Mouse (Mus musculus): Measurements from ENCODE around the gene Itpr2. TPM values are rescaled to one million over a fixed set of nuclear protein-coding genes. Genes with fewer than 3 reads are reported as not detected.

Gene Itpr2
- total and polyA plus RNA-seq, 2 experiments from 2014 or later = 8.0 to 8.4 TPM

- Histone ChIP-seq H3K27ac (ENCODE audit: low read depth, low read length) (no peak overlapping the region), H3K4me3 (ENCODE audit: low read depth, low read length) (no peak overlapping the region), H3K4me1 (ENCODE audit: insufficient read depth) (0 out of 2 replicates have a peak, but pooled peaks cover 6% of the 10 kb centered on the region), H3K36me3 (ENCODE audit: insufficient read depth) (no peaks in the 10 kb centered on the region), H3K9ac (no peak overlapping the region), H3K4me2 (ENCODE audit: low read depth) (no peak overlapping the region), H3K9me3 (ENCODE audit: low read length) (no peaks in the 10 kb centered on the region), H3K27me3 (ENCODE audit: insufficient read depth, low read length) (peaks cover 7% of the 10 kb centered on the region; the same call in 1 of the 2 replicates)
- no peak for ATAC-seq
- 84% methylated on average over 3 of the region's 3 CpGs for WGBS
- no peak for TF ChIP-seq CTCF (IDR thresholded peaks at IDR 0.05; ENCODE audit: low read depth)
- no peak for DNase-seq
Measured at GRCm38 (mm10) chr6:146498416-146498815, 3.6 kb downstream of the Itpr2 start.

GRCm38 (mm10) chr6:146497866-146498265, 4.2 kb downstream of the Itpr2 start:
- Histone ChIP-seq H3K36me3 (ENCODE audit: insufficient read depth) (no peaks in the 10 kb centered on the region), H3K9ac (no peak overlapping the region), H3K4me1 (ENCODE audit: insufficient read depth) (0 out of 2 replicates have a peak, but pooled peaks cover 6% of the 10 kb centered on the region), H3K4me3 (ENCODE audit: low read depth, low read length) (no peak overlapping the region), H3K27me3 (ENCODE audit: insufficient read depth, low read length) (0 out of 2 replicates have a peak, but pooled peaks cover 1% of the 10 kb centered on the region), H3K9me3 (ENCODE audit: low read length) (no peaks in the 10 kb centered on the region), H3K4me2 (ENCODE audit: low read depth) (no peak overlapping the region), H3K27ac (ENCODE audit: low read depth, low read length) (no peak overlapping the region)
- 68% methylated on average over 4 of the region's 4 CpGs for WGBS
- TF ChIP-seq CTCF (IDR thresholded peaks at IDR 0.05; ENCODE audit: low read depth) = no peak
- no peak for DNase-seq
- ATAC-seq = no peak

- Histone ChIP-seq H3K4me2 (ENCODE audit: low read depth) (no peak overlapping the region), H3K36me3 (ENCODE audit: insufficient read depth) (no peaks in the 10 kb centered on the region), H3K27me3 (ENCODE audit: insufficient read depth, low read length) (no peaks in the 10 kb centered on the region), H3K4me3 (ENCODE audit: low read depth, low read length) (no peak overlapping the region), H3K4me1 (ENCODE audit: insufficient read depth) (0 out of 2 replicates have a peak, but pooled peaks cover 1% of the 10 kb centered on the region), H3K27ac (ENCODE audit: low read depth, low read length) (no peak overlapping the region), H3K9ac (no peak overlapping the region), H3K9me3 (ENCODE audit: low read length) (no peaks in the 10 kb centered on the region)
- TF ChIP-seq CTCF (IDR thresholded peaks at IDR 0.05; ENCODE audit: low read depth) = no peak
- 75% methylated on average over 3 of the region's 3 CpGs for WGBS
- DNase-seq (no peak), ATAC-seq (no peak)
Measured at GRCm38 (mm10) chr6:146497435-146497834, 4.6 kb downstream of the Itpr2 start.

GRCm38 (mm10) chr6:146491680-146492079, 10.3 kb downstream of the Itpr2 start:
- Histone ChIP-seq H3K4me1 (ENCODE audit: insufficient read depth) (no peaks in the 10 kb centered on the region), H3K4me3 (ENCODE audit: low read depth, low read length) (no peak overlapping the region), H3K9ac (no peak overlapping the region), H3K9me3 (ENCODE audit: low read length) (no peaks in the 10 kb centered on the region), H3K36me3 (ENCODE audit: insufficient read depth) (no peaks in the 10 kb centered on the region), H3K27me3 (ENCODE audit: insufficient read depth, low read length) (no peaks in the 10 kb centered on the region), H3K4me2 (ENCODE audit: low read depth) (no peak overlapping the region), H3K27ac (ENCODE audit: low read depth, low read length) (no peak overlapping the region)
- DNase-seq (no peak), ATAC-seq (no peak)
- no peak for TF ChIP-seq CTCF (IDR thresholded peaks at IDR 0.05; ENCODE audit: low read depth)
- 90% methylated on average over 2 of the region's 2 CpGs for WGBS

- no peak for TF ChIP-seq CTCF (IDR thresholded peaks at IDR 0.05; ENCODE audit: low read depth)
- no peak overlapping the region for H3K4me3 ChIP-seq (ENCODE audit: low read depth, low read length)
- no peaks in the 10 kb centered on the region for H3K4me1 ChIP-seq (ENCODE audit: insufficient read depth)
- DNase-seq = no peak
- no peak overlapping the region for H3K27ac ChIP-seq (ENCODE audit: low read depth, low read length)
- H3K9me3 ChIP-seq (ENCODE audit: low read length) = no peaks in the 10 kb centered on the region
- no peak overlapping the region for H3K9ac ChIP-seq
- H3K36me3 ChIP-seq (ENCODE audit: insufficient read depth) = no peaks in the 10 kb centered on the region
- H3K27me3 ChIP-seq (ENCODE audit: insufficient read depth, low read length) = no peaks in the 10 kb centered on the region
- no peak overlapping the region for H3K4me2 ChIP-seq (ENCODE audit: low read depth)
- no peak for ATAC-seq
- 83% methylated on average over 9 of the region's 9 CpGs for WGBS
Measured at GRCm38 (mm10) chr6:146490416-146490960, 11.5 kb downstream of the Itpr2 start.

GRCm38 (mm10) chr6:146489841-146490240, 12.2 kb downstream of the Itpr2 start:
- no peaks in the 10 kb centered on the region for H3K27me3 ChIP-seq (ENCODE audit: insufficient read depth, low read length)
- 86% methylated on average over 6 of the region's 6 CpGs for whole genome bisulfite sequencing
- TF ChIP-seq CTCF (IDR thresholded peaks at IDR 0.05; ENCODE audit: low read depth) = no peak

GRCm38 (mm10) chr6:146488749-146489148, 13.3 kb downstream of the Itpr2 start:
- TF ChIP-seq CTCF (IDR thresholded peaks at IDR 0.05; ENCODE audit: low read depth) = no peak
- WGBS = 81% methylated on average over 3 of the region's 3 CpGs
- Histone ChIP-seq H3K27ac (ENCODE audit: low read depth, low read length) (no peak overlapping the region), H3K9me3 (ENCODE audit: low read length) (no peaks in the 10 kb centered on the region), H3K4me1 (ENCODE audit: insufficient read depth) (no peaks in the 10 kb centered on the region), H3K4me2 (ENCODE audit: low read depth) (no peak overlapping the region), H3K4me3 (ENCODE audit: low read depth, low read length) (no peak overlapping the region), H3K36me3 (ENCODE audit: insufficient read depth) (no peaks in the 10 kb centered on the region), H3K27me3 (ENCODE audit: insufficient read depth, low read length) (no peaks in the 10 kb centered on the region), H3K9ac (no peak overlapping the region)
- DNase-seq = no peak
- no peak for ATAC-seq

More at GRCm38 (mm10) chr6:146489841-146490240, 12.2 kb downstream of the Itpr2 start:
- no peak for DNase-seq
- Histone ChIP-seq H3K27ac (ENCODE audit: low read depth, low read length) (no peak overlapping the region), H3K4me3 (ENCODE audit: low read depth, low read length) (no peak overlapping the region), H3K4me2 (ENCODE audit: low read depth) (no peak overlapping the region), H3K36me3 (ENCODE audit: insufficient read depth) (no peaks in the 10 kb centered on the region), H3K9ac (no peak overlapping the region), H3K9me3 (ENCODE audit: low read length) (no peaks in the 10 kb centered on the region), H3K4me1 (ENCODE audit: insufficient read depth) (no peaks in the 10 kb centered on the region)
- ATAC-seq = no peak

Data from forebrain, postnatal 0 days (tissue).